Mouse (Mus musculus) embryonic fibroblast, embryonic 13.5 days (primary cell): ENCODE measurements around the gene Hoxa3.

Experiments used
- CTCF ChIP-seq: IDR thresholded peaks from 2 replicates; pipeline ENCODE4 v1.5.1; 2011; ENCODE audit warnings: mild to moderate bottlenecking, control low read depth, low read length, moderate library complexity, borderline replicate concordance; ENCODE audit not compliant: insufficient read depth
- POLR2A ChIP-seq: IDR thresholded peaks from 2 replicates; pipeline ENCODE4 v1.6.1; 2011; ENCODE audit warnings: low read depth, mild to moderate bottlenecking, control low read depth, low read length, moderate library complexity

- TF ChIP-seq CTCF, result no peak
- TF ChIP-seq POLR2A, result no peak
Measured at GRCm38 (mm10) chr6:52167736-52168161, 45.4 kb downstream of the Hoxa3 start.
